Mouse (Mus musculus) myocyte (in vitro differentiated cells): ENCODE measurements around the gene Mag. TPM values are rescaled to one million over a fixed set of nuclear protein-coding genes. Genes with fewer than 3 reads are reported as not detected.

Source experiments
- H3K27me3 ChIP-seq: one replicate; pipeline ENCODE4 v1.6.1; 2011; ENCODE audit not compliant: control insufficient read depth, insufficient read depth, insufficient read length
- H3K36me3 ChIP-seq: one replicate; pipeline ENCODE4 v1.6.1; 2011; ENCODE audit not compliant: control insufficient read depth, insufficient read depth
- H3K4me2 ChIP-seq: one replicate; pipeline ENCODE4 v1.6.1; 2011; ENCODE audit warnings: low read depth, control low read depth
- H3K4me3 ChIP-seq: one replicate; pipeline ENCODE4 v1.5.1; 2011; ENCODE audit warnings: mild to moderate bottlenecking, control low read depth, moderate library complexity
- H3K79me2 ChIP-seq: one replicate; pipeline ENCODE4 v1.6.1; 2011; ENCODE audit not compliant: control insufficient read depth, insufficient read depth
- H3ac ChIP-seq: one replicate; pipeline ENCODE4 v1.6.1; 2011; ENCODE audit not compliant: control insufficient read depth, insufficient read length
- CEBPB ChIP-seq: IDR thresholded peaks from 2 replicates; pipeline ENCODE4 v1.6.1; 2011; ENCODE audit warnings: mild to moderate bottlenecking, moderate library complexity; ENCODE audit not compliant: poor library complexity, insufficient read depth, severe bottlenecking
- E2F4 ChIP-seq: IDR thresholded peaks from one replicate; pipeline ENCODE4 v1.6.1; 2011; ENCODE audit warnings: mild to moderate bottlenecking, control low read depth, moderate library complexity; ENCODE audit not compliant: insufficient read depth
- MAX ChIP-seq: IDR thresholded peaks from one replicate; pipeline ENCODE4 v1.6.1; 2011; ENCODE audit warnings: low read depth, mild to moderate bottlenecking, control low read depth
- MYOD1 ChIP-seq, 3 experiments: IDR thresholded peaks; one replicate each; pipeline ENCODE4 v1.6.1; 2011; ENCODE audit warnings: control low read depth in 2 of 3, low read depth in 2 of 3, mild to moderate bottlenecking in 2 of 3, moderate library complexity in 1 of 3; ENCODE audit not compliant: insufficient read length in 2 of 3, control insufficient read depth in 1 of 3
- MYOG ChIP-seq, 3 experiments: IDR thresholded peaks; one replicate each; pipeline ENCODE4 v1.6.1; 2011; ENCODE audit warnings: control low read depth in 2 of 3, low read depth in 2 of 3, mild to moderate bottlenecking in 2 of 3; ENCODE audit not compliant: insufficient read length in 2 of 3, control insufficient read depth in 1 of 3, insufficient read depth in 1 of 3
- POLR2A ChIP-seq: IDR thresholded peaks from one replicate; pipeline ENCODE4 v1.6.1; 2011; ENCODE audit warnings: low read depth, mild to moderate bottlenecking, control low read depth, moderate library complexity; ENCODE audit not compliant: insufficient read length
- POLR2AphosphoS2 ChIP-seq: IDR thresholded peaks from one replicate; pipeline ENCODE4 v1.6.1; 2011; ENCODE audit warnings: low read depth, control low read depth; ENCODE audit not compliant: insufficient read length
- REST ChIP-seq: IDR thresholded peaks from one replicate; pipeline ENCODE4 v1.6.1; 2011; ENCODE audit warnings: mild to moderate bottlenecking, control low read depth, moderate library complexity; ENCODE audit not compliant: insufficient read depth, insufficient read length
- SRF ChIP-seq: IDR thresholded peaks from one replicate; pipeline ENCODE4 v1.6.1; 2011; ENCODE audit warnings: low read depth; ENCODE audit not compliant: control insufficient read depth, insufficient read length
- TCF12 ChIP-seq: IDR thresholded peaks from one replicate; pipeline ENCODE4 v1.6.1; 2011; ENCODE audit warnings: mild to moderate bottlenecking, control low read depth; ENCODE audit not compliant: poor library complexity, insufficient read depth, severe bottlenecking
- TCF3 ChIP-seq: IDR thresholded peaks from one replicate; pipeline ENCODE4 v1.6.1; 2011; ENCODE audit warnings: low read depth, control low read depth; ENCODE audit not compliant: insufficient read length
- USF1 ChIP-seq: IDR thresholded peaks from one replicate; pipeline ENCODE4 v1.6.1; 2011; ENCODE audit warnings: low read depth, mild to moderate bottlenecking, control low read depth, moderate library complexity
- polyA plus RNA-seq: library from polyadenylated mRNA; unstranded; fragments of >200 nt; fragmentation: generic; extraction: Trizol; gene quantifications from one replicate; pipeline ENCODE4 v1.2.1, GENCODE M21; 2012; ENCODE audit warnings: missing spikeins

The Mag gene
- polyA plus RNA-seq, 1 experiment, result 0.01 TPM

- no peak for TF ChIP-seq SRF
- no peak for TF ChIP-seq POLR2AphosphoS2
- TF ChIP-seq USF1, result no peak
- TF ChIP-seq MYOD1 (IDR thresholded peaks at IDR 0.05; ENCODE audit: control insufficient read depth in 1 of 3, insufficient read length in 2 of 3, low read depth in 2 of 3), result no peak
- no peak for TF ChIP-seq E2F4
- no peak for TF ChIP-seq POLR2A
- TF ChIP-seq MAX, result no peak
- no peak for TF ChIP-seq REST
- TF ChIP-seq TCF3, result no peak
- TF ChIP-seq CEBPB, result no peak
- TF ChIP-seq MYOG (IDR thresholded peaks at IDR 0.05; ENCODE audit: control insufficient read depth in 1 of 3, insufficient read depth in 1 of 3, insufficient read length in 2 of 3, low read depth in 2 of 3), result no peak
- Histone ChIP-seq H3K27me3 (peaks cover 7% of the 10 kb centered on the region), H3K36me3 (no peaks in the 10 kb centered on the region), H3K4me2 (no peak overlapping the region), H3K79me2 (no peaks in the 10 kb centered on the region), H3K4me3 (no peak overlapping the region), H3ac (no peak overlapping the region)
These were observed 33.3 kb downstream of the Mag start for GRCm38 (mm10) chr7:30881367-30881766.

- Histone ChIP-seq H3K4me2 (no peak within 1 kb of the TSS), H3K79me2 (no peaks in the 10 kb centered on the region), H3K4me3 (no peak within 1 kb of the TSS), H3ac (no peak within 1 kb of the TSS), H3K36me3 (no peaks in the 10 kb centered on the region), H3K27me3 (peaks cover 7% of the 10 kb centered on the region)
- no peak for TF ChIP-seq POLR2A
These were observed 34.5 kb downstream of the Mag start, which contains the start of gene Cd22 for GRCm38 (mm10) chr7:30880176-30880575. Cd22 (minus strand) TSS chr7:30880342.

GRCm38 (mm10) chr7:30878950-30879349 is 35.7 kb downstream of the Mag start:
- no peak overlapping the region for H3ac ChIP-seq

GRCm38 (mm10) chr7:30873083-30873482 is 41.6 kb downstream of the Mag start:
- no peak overlapping the region for H3K4me2 ChIP-seq

More at GRCm38 (mm10) chr7:30878950-30879349, 35.7 kb downstream of the Mag start:
- H3K4me2 ChIP-seq, result no peak overlapping the region
- TF ChIP-seq REST (no peak), MAX (no peak), MYOG (IDR thresholded peaks at IDR 0.05; ENCODE audit: control insufficient read depth in 1 of 3, insufficient read depth in 1 of 3, insufficient read length in 2 of 3, low read depth in 2 of 3) (no peak), POLR2AphosphoS2 (no peak), USF1 (no peak), SRF (no peak), MYOD1 (IDR thresholded peaks at IDR 0.05; ENCODE audit: control insufficient read depth in 1 of 3, insufficient read length in 2 of 3, low read depth in 2 of 3) (no peak), E2F4 (no peak)
- no peaks in the 10 kb centered on the region for H3K79me2 ChIP-seq
- no peak overlapping the region for H3K4me3 ChIP-seq
- peaks cover 7% of the 10 kb centered on the region for H3K27me3 ChIP-seq
- H3K36me3 ChIP-seq, result no peaks in the 10 kb centered on the region

GRCm38 (mm10) chr7:30863386-30863785 is 51.3 kb downstream of the Mag start:
- TF ChIP-seq MYOD1 (IDR thresholded peaks at IDR 0.05; ENCODE audit: control insufficient read depth in 1 of 3, insufficient read length in 2 of 3, low read depth in 2 of 3) (peak in 1 of 3 experiments; percentile 21), MAX (no peak), SRF (no peak)
- no peak overlapping the region for H3K4me2 ChIP-seq

More at GRCm38 (mm10) chr7:30873083-30873482, 41.6 kb downstream of the Mag start:
- Histone ChIP-seq H3K4me3 (no peak overlapping the region), H3K36me3 (no peaks in the 10 kb centered on the region), H3ac (no peak overlapping the region), H3K27me3 (peaks cover 16% of the 10 kb centered on the region), H3K79me2 (no peaks in the 10 kb centered on the region)
- TF ChIP-seq CEBPB, result no peak
- no peak for TF ChIP-seq MYOG (IDR thresholded peaks at IDR 0.05; ENCODE audit: control insufficient read depth in 1 of 3, insufficient read depth in 1 of 3, insufficient read length in 2 of 3, low read depth in 2 of 3)
- TF ChIP-seq E2F4, result no peak
- TF ChIP-seq TCF12, result no peak
- no peak for TF ChIP-seq MAX
- no peak for TF ChIP-seq USF1
- TF ChIP-seq TCF3, result no peak
- TF ChIP-seq POLR2AphosphoS2, result no peak
- TF ChIP-seq MYOD1 (IDR thresholded peaks at IDR 0.05; ENCODE audit: control insufficient read depth in 1 of 3, insufficient read length in 2 of 3, low read depth in 2 of 3), result no peak
- no peak for TF ChIP-seq SRF
- no peak for TF ChIP-seq POLR2A
- no peak for TF ChIP-seq REST

More at GRCm38 (mm10) chr7:30863386-30863785, 51.3 kb downstream of the Mag start:
- H3K4me3 ChIP-seq, result no peak overlapping the region
- H3ac ChIP-seq, result no peak overlapping the region
- H3K79me2 ChIP-seq, result no peaks in the 10 kb centered on the region
- peaks cover 42% of the 10 kb centered on the region for H3K27me3 ChIP-seq
- H3K36me3 ChIP-seq, result no peaks in the 10 kb centered on the region
